Mouse (Mus musculus): ENCODE data around the gene Mtch2.
"Not testable (repeated sequence)": the region's sequence is repeated elsewhere in the genome, so short reads cannot be mapped to it uniquely, and the experiment has no call there.

Mtch2 gene

GRCm38 (mm10) chr2:90866524-90866923, 19.6 kb downstream of the Mtch2 start:
- peak; percentile 96 for DNase-seq

DNA sequence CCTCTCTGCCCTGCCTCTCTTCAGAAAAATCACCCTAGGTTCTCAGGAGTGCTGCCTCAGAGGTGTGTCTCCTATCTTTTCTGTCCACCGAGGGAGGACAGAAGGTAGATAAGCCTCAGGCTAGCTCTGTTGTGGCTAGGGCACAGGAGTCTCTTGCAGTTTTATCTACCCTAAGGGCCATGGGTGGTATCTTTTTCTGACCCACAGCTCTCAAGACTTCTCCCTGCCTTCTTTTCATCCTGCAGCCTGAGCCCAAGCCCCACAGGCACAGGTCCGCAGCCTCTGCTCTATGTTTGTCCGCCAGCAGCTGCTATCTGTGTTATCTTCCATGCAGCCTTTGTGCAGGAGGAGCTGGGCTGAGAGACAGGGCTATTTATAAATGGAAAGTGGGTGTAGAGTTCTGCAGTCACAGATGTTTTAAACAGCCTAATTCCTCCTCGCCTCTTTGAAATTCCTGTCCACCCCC, 23.2 kb downstream of the Mtch2 start:
- DNase-seq: peak; percentile 95

GRCm38 (mm10) chr2:90871180-90871961, 24.4 kb downstream of the Mtch2 start:
- DNase-seq: peak; percentile 91

GRCm38 (mm10) chr2:90874025-90874424, 27.1 kb downstream of the Mtch2 start:
- peak; percentile 95 for DNase-seq

GRCm38 (mm10) chr2:90875239-90875638, 28.3 kb downstream of the Mtch2 start:
- no peak for DNase-seq

DNA sequence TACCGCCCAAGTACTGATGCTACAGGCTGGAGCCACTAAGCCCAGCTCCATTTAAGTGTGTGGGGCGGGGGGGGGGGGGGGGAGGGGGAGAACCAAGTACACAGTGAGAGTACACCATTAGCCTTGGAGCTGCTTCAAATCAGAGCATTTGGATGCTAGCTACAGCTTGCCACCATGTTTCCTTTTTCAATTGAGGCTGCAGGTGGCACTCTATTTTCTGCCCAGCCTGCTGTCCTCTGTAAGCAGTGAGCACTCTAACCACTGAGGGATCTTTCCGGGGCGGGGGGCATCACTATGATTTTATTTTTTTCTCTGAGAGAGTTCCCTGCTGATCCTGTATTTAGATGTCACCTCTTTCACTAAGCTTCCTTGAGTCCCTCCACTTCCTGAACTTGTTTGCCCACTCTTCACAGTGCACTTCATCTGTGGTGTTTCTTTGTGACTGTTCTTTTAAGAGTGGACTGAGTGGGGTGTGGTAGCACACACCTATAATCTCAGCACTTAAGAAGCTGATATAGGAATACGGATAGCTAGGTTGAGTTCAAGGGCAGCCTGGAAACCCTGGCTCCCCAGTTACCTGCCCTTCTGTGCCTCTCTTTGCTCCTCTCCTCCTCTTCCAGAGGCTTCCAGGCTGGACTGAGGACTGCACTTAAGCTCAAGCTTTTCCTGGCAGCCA, 30.8 kb downstream of the Mtch2 start:
- no peak for DNase-seq

DNA sequence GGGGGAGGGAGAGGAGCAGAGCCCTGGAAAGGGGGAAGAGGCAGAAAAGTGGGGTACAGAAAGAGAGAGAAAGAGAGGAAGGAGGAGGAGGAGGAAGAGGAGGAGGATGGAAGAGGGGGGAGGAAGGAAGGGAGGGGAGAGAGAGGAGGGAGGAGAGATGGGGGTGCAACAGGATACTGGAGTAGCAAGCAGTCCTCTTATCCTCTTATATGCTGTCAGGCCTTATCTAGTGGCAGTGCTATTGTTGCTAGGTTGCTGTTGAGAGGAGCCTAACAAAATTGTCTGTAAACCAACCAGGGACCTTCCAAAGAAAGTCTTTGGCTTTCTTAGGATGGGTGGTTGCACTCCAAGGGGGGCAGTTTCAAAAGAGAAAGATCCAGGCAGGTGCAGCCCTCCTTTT, 32.5 kb downstream of the Mtch2 start:
- no peak for DNase-seq

DNA sequence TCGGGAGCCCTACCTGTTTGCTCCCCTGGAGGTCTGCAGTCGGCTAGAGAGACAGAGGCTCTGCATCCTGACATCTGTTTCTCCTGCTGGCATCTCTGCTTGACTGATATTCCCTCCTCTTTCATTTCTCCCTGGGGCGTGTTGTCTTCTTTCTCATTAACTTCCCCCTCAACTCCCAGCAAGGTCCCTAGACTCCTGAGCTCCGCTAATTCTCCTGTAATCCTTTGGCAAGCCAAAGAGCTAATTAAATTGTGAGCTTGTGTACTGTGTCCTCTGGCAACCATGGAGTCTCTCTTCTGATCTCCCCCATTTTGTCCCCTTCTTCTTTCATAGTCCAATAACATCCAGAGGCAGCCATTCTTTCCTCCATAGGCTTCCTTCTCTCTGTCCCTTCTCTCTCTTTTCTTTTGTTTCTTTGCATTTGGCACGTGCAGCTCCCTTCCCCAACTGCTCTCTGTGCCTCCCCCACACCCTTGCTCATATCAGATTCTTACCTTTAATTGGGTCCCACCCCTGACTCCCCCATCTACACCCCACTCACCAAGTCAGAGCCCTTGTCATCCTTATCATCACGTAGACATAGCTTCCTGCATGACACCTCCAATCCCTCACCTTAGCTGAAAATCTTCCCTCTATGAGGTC, 33.3 kb downstream of the Mtch2 start:
- DNase-seq: no peak

- no peak for DNase-seq
Observed at GRCm38 (mm10) chr2:90881824-90882223, 34.9 kb downstream of the Mtch2 start.

DNA sequence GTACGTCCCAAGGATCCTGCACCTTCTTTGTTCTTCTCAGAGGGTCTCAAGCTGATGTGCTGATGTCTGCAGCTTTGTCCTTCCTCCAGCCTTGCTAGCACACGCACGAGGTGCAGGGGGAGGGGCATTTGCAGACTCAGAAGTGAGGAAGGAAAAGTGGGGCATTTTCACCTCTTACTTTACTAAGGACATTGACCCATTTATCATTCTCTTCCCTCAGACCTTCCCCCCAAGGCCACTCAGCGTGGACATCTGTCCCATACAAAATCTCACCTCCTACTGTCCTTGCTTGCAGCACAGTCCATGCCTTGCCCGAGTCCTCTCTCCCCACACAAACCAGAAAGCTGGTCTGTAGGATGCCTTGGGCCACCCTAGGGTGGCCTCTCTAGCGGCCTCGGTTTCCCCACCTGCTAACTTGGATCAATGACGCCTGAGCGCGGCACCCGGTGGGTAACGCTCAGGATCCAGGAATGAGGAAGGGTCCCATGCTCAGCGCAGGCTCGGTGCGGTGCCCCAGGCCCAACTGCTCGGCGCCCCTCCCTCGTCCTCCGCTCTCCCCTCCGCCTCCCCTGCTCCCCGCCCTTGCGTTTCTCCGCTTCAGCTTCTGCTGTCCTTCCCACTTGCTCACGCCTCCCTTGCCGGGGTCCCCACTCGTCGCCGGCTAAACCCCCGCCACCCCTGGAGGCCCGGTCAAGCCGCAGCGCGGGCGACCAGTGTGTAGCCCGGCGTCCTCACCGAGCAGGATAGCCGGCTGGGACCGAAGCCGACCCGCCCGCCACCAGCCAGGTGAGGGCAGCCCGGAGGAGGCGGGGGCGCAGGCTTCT, 38.5 kb downstream of the Mtch2 start, which contains the start of gene C1qtnf4:
Gene C1qtnf4 (plus strand): TSS at position 643 of the 824 bp plus-strand sequence.
- DNase-seq: no peak

GRCm38 (mm10) chr2:90886436-90886835, 39.5 kb downstream of the Mtch2 start:
- DNase-seq: no peak

DNA sequence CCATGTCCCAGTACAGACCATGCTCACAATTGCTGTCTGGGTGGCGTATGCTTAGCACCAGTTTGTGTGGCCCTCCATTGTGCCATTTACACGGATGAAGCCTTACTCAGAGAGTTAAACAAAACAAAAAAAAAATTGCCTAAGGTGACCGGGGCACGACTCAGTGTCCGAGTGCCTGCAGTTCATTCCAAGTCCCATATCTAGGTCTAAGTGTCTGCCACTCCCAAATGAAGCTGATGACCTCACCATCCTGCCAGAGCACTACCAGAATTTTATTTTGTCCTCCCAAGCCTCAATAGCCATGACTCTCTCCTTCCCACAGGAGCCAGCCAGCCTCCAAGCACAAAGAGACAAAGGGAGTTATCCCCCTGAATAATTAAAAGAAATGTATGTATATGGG, 40.7 kb downstream of the Mtch2 start:
- no peak for DNase-seq

GRCm38 (mm10) chr2:90889550-90890548, 42.9 kb downstream of the Mtch2 start:
- peak; percentile 92 for DNase-seq

GRCm38 (mm10) chr2:90893673-90894298, 46.8 kb downstream of the Mtch2 start:
- no peak for DNase-seq

- DNase-seq: not testable (repeated sequence)
Observed at GRCm38 (mm10) chr2:90894299-90894677, 47.3 kb downstream of the Mtch2 start.

DNA sequence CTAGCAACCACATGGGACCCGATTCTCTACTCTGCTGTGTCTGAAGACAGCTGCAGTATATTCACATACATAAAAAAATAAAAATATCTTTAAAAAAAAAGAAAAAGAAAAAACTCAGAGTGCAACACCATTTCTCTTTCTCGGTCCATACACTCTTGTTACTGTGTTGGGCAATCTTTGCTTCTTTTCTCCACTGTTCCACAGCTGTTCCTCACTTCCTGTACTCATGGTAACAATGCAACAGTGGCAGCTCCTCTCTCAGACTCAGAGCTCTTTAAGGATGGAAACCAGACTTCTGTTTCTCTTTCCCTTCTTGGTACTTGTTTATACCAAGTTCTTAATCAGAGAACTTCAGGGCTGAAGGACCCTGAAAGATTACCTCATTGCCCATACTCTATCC, 56.4 kb downstream of the Mtch2 start:
- no peak for DNase-seq

DNA sequence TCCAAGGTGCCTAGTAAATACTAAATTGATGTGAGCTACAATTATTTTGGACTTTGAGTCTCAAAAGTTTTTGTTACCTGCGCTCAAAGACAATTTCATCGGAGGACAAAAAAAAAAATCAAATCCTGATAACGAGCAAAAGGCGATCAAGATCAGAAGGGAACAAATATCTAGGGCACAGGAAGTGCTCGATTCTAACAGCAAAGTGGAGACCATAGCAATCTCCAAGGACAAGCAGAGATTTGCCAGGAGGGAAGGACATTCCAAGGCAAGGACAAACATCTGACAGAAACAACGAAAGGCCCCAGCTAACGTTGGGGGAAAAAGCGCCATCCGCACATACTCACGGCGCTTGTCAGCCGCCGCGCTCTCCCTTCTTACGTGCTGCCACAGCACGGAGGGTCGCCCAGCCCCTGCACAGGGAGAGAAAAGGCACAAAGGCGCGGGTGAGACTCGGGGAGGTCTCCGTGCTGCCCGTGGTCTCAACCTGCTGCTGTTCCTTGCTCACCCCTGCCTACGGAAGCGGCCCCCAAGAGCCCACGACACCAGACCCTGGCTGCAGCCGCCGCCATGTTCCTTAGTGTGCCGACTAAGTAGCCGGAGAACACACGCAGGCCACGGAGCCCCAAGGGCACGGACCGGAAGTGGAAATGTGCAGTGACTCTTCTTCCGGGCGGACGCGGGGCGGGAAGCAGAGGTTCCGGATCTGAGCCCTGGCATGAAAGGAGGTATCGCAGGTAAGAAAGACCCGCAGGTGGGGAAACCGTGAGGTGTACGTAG, 57.3 kb downstream of the Mtch2 start, which contains the start of the genes Kbtbd4 and Ndufs3:
Gene Kbtbd4 (plus strand): TSS at position 665 of the 780 bp plus-strand sequence.
Gene Ndufs3 (minus strand): TSS at position 752 of the 780 bp plus-strand sequence.
- DNase-seq: peak; percentile 98

GRCm38 (mm10) chr2:90904856-90905224, 57.9 kb downstream of the Mtch2 start:
- no peak for DNase-seq

- no peak for DNase-seq
Observed at GRCm38 (mm10) chr2:90906721-90907120, 59.8 kb downstream of the Mtch2 start.

- no peak for DNase-seq
Observed at GRCm38 (mm10) chr2:90910861-90911260, 63.9 kb downstream of the Mtch2 start.
